Mouse (Mus musculus) myocyte (in vitro differentiated cells): Measurements from ENCODE around the gene Fosb. TPM values are rescaled to one million over a fixed set of nuclear protein-coding genes. Genes with fewer than 3 reads are reported as not detected.
A peak's percentile ranks its signal among the peaks of the same experiment; 100 is the strongest.

Source experiments
- H3K27me3 ChIP-seq: one replicate; pipeline ENCODE4 v1.6.1; 2011; ENCODE audit not compliant: control insufficient read depth, insufficient read depth, insufficient read length
- H3K36me3 ChIP-seq: one replicate; pipeline ENCODE4 v1.6.1; 2011; ENCODE audit not compliant: control insufficient read depth, insufficient read depth
- H3K4me2 ChIP-seq: one replicate; pipeline ENCODE4 v1.6.1; 2011; ENCODE audit warnings: low read depth, control low read depth
- H3K4me3 ChIP-seq: one replicate; pipeline ENCODE4 v1.5.1; 2011; ENCODE audit warnings: mild to moderate bottlenecking, control low read depth, moderate library complexity
- H3K79me2 ChIP-seq: one replicate; pipeline ENCODE4 v1.6.1; 2011; ENCODE audit not compliant: control insufficient read depth, insufficient read depth
- H3ac ChIP-seq: one replicate; pipeline ENCODE4 v1.6.1; 2011; ENCODE audit not compliant: control insufficient read depth, insufficient read length
- CEBPB ChIP-seq: IDR thresholded peaks from 2 replicates; pipeline ENCODE4 v1.6.1; 2011; ENCODE audit warnings: mild to moderate bottlenecking, moderate library complexity; ENCODE audit not compliant: poor library complexity, insufficient read depth, severe bottlenecking
- E2F4 ChIP-seq: IDR thresholded peaks from one replicate; pipeline ENCODE4 v1.6.1; 2011; ENCODE audit warnings: mild to moderate bottlenecking, control low read depth, moderate library complexity; ENCODE audit not compliant: insufficient read depth
- MAX ChIP-seq: IDR thresholded peaks from one replicate; pipeline ENCODE4 v1.6.1; 2011; ENCODE audit warnings: low read depth, mild to moderate bottlenecking, control low read depth
- MYOD1 ChIP-seq, 3 experiments: IDR thresholded peaks; one replicate each; pipeline ENCODE4 v1.6.1; 2011; ENCODE audit warnings: control low read depth in 2 of 3, low read depth in 2 of 3, mild to moderate bottlenecking in 2 of 3, moderate library complexity in 1 of 3; ENCODE audit not compliant: insufficient read length in 2 of 3, control insufficient read depth in 1 of 3
- MYOG ChIP-seq, 3 experiments: IDR thresholded peaks; one replicate each; pipeline ENCODE4 v1.6.1; 2011; ENCODE audit warnings: control low read depth in 2 of 3, low read depth in 2 of 3, mild to moderate bottlenecking in 2 of 3; ENCODE audit not compliant: insufficient read length in 2 of 3, control insufficient read depth in 1 of 3, insufficient read depth in 1 of 3
- POLR2A ChIP-seq: IDR thresholded peaks from one replicate; pipeline ENCODE4 v1.6.1; 2011; ENCODE audit warnings: low read depth, mild to moderate bottlenecking, control low read depth, moderate library complexity; ENCODE audit not compliant: insufficient read length
- POLR2AphosphoS2 ChIP-seq: IDR thresholded peaks from one replicate; pipeline ENCODE4 v1.6.1; 2011; ENCODE audit warnings: low read depth, control low read depth; ENCODE audit not compliant: insufficient read length
- REST ChIP-seq: IDR thresholded peaks from one replicate; pipeline ENCODE4 v1.6.1; 2011; ENCODE audit warnings: mild to moderate bottlenecking, control low read depth, moderate library complexity; ENCODE audit not compliant: insufficient read depth, insufficient read length
- SRF ChIP-seq: IDR thresholded peaks from one replicate; pipeline ENCODE4 v1.6.1; 2011; ENCODE audit warnings: low read depth; ENCODE audit not compliant: control insufficient read depth, insufficient read length
- TCF12 ChIP-seq: IDR thresholded peaks from one replicate; pipeline ENCODE4 v1.6.1; 2011; ENCODE audit warnings: mild to moderate bottlenecking, control low read depth; ENCODE audit not compliant: poor library complexity, insufficient read depth, severe bottlenecking
- TCF3 ChIP-seq: IDR thresholded peaks from one replicate; pipeline ENCODE4 v1.6.1; 2011; ENCODE audit warnings: low read depth, control low read depth; ENCODE audit not compliant: insufficient read length
- USF1 ChIP-seq: IDR thresholded peaks from one replicate; pipeline ENCODE4 v1.6.1; 2011; ENCODE audit warnings: low read depth, mild to moderate bottlenecking, control low read depth, moderate library complexity
- polyA plus RNA-seq: library from polyadenylated mRNA; unstranded; fragments of >200 nt; fragmentation: generic; extraction: Trizol; gene quantifications from one replicate; pipeline ENCODE4 v1.2.1, GENCODE M21; 2012; ENCODE audit warnings: missing spikeins

Gene Fosb
- polyA plus RNA-seq, 1 experiment = 0.82 TPM

DNA sequence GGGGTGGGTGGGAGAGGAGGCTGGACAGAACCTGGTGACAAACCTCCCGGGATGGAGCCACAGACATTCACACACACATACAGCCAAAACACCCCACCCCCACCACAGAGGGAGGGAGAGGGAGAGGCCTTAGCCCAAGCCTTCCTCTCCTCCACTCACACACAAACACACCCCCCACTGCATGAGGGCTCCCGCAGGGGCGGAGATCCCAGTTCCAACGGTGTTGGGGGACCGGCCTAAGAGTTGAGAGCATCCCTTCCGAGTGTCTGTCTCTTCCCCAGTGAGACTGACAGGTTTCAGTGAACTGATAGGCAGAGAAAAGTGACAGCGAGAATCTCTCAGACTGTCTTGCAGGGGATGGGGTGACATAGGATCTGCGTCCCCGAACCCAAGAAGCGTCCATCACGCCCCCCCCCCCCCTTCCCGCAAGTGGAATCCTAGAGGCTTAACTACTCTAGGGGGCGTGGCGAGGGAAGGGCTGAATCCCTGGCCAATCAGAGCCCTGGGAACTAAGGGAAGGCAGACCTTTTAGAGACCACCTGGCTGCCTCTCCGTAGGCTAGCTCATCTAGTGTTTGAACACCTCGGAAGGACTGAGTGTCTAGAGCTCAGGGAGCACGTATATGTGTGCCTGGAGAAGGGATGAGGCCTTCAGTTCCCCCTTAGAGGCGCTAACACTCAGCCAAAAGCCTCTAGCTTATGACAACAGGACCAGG, 2.0 kb downstream of the Fosb start:
- Histone ChIP-seq H3K79me2 (no peaks in the 10 kb centered on the region), H3K4me2 (peak overlapping the region; percentile 100), H3K4me3 (peak overlapping the region; percentile 65), H3K36me3 (no peaks in the 10 kb centered on the region), H3K27me3 (no peaks in the 10 kb centered on the region), H3ac (no peak overlapping the region)
- TF ChIP-seq REST = no peak
- TF ChIP-seq POLR2A = peak; percentile 2
- no peak for TF ChIP-seq SRF

DNA sequence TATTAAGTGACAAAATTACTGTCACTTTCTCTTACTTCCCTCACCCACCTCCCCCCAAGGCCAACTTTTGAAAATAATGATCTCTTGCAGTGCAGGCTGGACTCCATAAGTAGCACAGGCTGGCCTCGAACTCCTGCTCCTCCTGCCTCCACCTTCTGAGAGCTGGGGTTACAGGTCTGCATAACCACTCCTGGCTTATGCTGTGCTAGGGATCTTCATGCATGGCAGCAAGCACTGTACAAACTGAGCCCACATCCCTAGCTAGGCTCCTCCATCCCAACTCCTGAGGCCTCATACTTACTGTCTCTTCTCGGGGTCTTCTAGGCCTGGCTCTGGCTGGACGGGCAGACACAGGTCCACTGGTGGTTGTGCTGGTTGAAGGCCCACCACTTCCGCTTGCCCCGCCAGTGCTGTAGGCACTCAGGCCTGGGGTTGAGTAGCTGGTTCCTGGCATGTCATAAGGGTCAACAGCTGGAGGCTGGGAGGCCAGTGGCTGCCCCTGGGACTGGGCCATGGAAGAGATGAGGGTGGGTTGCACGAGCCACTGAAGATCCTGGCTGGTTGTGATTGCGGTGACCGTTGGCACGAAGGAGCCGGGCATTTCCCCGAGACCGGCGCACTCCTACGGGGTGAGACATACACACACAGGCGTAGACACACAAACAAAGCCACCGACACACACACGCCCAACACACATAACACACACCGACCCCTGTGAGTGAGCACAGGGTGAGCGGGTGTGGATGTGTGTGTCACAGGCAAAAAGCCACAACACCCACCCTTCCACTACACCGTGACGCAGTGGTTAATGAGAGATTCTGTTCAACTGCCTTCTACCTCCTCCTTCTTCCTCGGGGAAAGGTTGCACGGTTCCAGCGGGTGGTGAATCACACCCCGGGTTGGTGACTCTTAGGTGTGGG, 2.8 kb downstream of the Fosb start:
- no peak for TF ChIP-seq SRF
- no peak for TF ChIP-seq REST
- TF ChIP-seq E2F4 = no peak
- no peak for TF ChIP-seq POLR2AphosphoS2
- TF ChIP-seq MAX = no peak
- no peak for TF ChIP-seq TCF12
- TF ChIP-seq TCF3 = no peak
- no peak for TF ChIP-seq POLR2A
- TF ChIP-seq USF1 = no peak
- no peak for TF ChIP-seq MYOG (IDR thresholded peaks at IDR 0.05; ENCODE audit: control insufficient read depth in 1 of 3, insufficient read depth in 1 of 3, insufficient read length in 2 of 3, low read depth in 2 of 3)
- no peak for TF ChIP-seq CEBPB
- TF ChIP-seq MYOD1 (IDR thresholded peaks at IDR 0.05; ENCODE audit: control insufficient read depth in 1 of 3, insufficient read length in 2 of 3, low read depth in 2 of 3) = no peak
- H3K79me2 ChIP-seq = no peaks in the 10 kb centered on the region
- peak overlapping the region; percentile 5 for H3K4me2 ChIP-seq
- no peak overlapping the region for H3ac ChIP-seq
- H3K27me3 ChIP-seq = no peaks in the 10 kb centered on the region
- no peaks in the 10 kb centered on the region for H3K36me3 ChIP-seq
- peak overlapping the region; percentile 65 for H3K4me3 ChIP-seq

DNA sequence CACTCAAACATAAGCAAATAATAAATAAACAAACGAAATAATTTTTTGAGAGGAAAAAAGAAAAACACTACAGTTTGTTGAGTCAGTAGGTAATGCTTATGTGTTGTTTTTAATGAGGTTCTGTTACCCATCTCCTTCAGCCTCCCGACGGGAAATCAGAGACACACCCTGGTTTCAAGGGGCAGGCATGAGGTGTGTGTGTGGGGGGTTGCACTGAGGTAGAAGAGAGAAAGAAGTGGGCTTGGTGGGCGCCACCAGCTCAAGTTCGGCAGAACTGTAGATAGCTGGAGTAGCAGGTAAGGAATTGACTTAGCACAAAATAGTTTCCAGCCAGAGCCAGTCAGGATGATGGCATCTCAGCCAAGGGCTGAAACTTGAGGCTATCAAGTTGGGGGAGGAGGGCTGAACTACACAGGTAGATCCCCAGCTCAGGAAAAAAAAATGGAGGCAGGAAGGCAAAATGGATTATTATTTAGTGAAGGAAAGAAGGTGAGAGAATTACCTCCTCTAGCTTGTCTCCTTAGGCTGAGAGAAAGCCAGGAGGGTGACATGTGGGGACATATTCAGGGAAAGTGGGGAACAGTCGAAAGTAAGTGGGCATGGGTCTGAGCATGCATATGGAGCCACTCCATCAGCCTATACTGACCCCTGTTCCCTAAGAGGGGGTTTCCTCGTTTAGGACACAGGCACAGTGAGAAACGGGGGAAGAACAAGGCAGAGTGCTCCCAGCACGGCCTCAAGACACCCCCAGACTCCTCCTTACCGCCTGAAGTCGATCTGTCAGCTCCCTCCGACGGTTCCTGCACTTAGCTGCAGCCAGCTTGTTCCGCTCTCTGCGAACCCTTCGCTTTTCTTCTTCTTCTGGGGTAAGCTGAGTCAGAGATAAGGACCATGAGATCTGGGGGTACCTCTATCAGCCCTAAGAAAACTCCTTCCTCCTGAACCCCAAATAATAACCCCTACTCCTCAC, 3.8 kb downstream of the Fosb start:
- no peak overlapping the region for H3ac ChIP-seq
- TF ChIP-seq TCF3 = no peak
- TF ChIP-seq POLR2AphosphoS2 = no peak
- TF ChIP-seq MAX = no peak
- no peak for TF ChIP-seq USF1
- no peak for TF ChIP-seq TCF12
- TF ChIP-seq SRF = no peak
- no peak for TF ChIP-seq MYOG (IDR thresholded peaks at IDR 0.05; ENCODE audit: control insufficient read depth in 1 of 3, insufficient read depth in 1 of 3, insufficient read length in 2 of 3, low read depth in 2 of 3)
- TF ChIP-seq E2F4 = no peak
- no peak for TF ChIP-seq POLR2A
- no peak overlapping the region for H3K4me2 ChIP-seq
- no peak overlapping the region for H3K4me3 ChIP-seq
- no peaks in the 10 kb centered on the region for H3K27me3 ChIP-seq
- H3K36me3 ChIP-seq = no peaks in the 10 kb centered on the region
- H3K79me2 ChIP-seq = no peaks in the 10 kb centered on the region

DNA sequence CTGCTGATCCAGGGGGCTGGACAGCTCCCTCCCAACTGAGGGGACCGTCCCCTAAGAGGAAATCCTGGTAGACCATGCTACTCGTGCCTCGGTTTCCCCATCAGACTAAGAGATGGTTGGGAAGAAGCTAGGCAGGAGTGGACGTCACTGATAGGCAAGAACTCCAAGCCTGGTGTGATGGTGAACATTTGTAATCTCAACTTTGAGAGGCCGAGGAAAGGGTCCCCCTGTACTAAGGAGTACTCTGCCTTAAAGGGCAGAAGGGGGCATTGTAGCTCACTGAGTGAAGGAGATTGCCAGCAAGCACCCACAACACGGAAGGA, 4.5 kb downstream of the Fosb start:
- Histone ChIP-seq H3K36me3 (no peaks in the 10 kb centered on the region), H3K27me3 (no peaks in the 10 kb centered on the region), H3ac (no peak overlapping the region), H3K4me2 (no peak overlapping the region), H3K79me2 (no peaks in the 10 kb centered on the region), H3K4me3 (no peak overlapping the region)
- TF ChIP-seq POLR2A = no peak
- no peak for TF ChIP-seq REST
- TF ChIP-seq USF1 = no peak
- no peak for TF ChIP-seq TCF3
